Mouse (Mus musculus): ENCODE measurements around the gene Arhgap44.

DNA sequence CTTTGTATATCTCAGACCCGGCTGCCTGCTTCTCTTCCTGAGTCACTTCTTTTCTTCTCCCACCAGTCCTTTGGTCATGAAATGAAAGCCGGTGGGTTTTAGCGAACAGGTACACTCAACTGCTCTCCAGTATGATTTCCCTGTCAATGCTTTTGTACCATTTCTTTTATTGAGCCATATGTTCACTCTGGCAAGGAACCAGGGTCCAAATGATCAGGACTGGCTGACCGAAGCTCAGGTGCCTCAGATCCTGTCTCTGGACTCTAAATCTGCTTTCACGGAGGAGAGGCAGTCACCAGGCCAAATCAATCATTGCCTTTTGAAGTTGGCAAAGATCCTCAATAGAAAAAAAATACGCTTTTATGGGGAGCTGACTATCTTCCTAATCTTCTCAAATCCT, 122.2 kb downstream of the Arhgap44 start:
- TF ChIP-seq POLR2A (IDR thresholded peaks at IDR 0.05; ENCODE audit: borderline replicate concordance, control insufficient read depth, low read depth, low read length) (no peak), CTCF (IDR thresholded peaks at IDR 0.05; ENCODE audit: control insufficient read depth, insufficient read depth, low read length) (no peak)

Measured in bone marrow, adult 2 months (tissue).